Mouse (Mus musculus): ENCODE measurements around the gene Pgbd1.
A peak's percentile ranks its signal among the peaks of the same experiment; 100 is the strongest.

Pgbd1 gene

GRCm38 (mm10) chr13:21417298-21418010, 23.4 kb downstream of the Pgbd1 start:
- peak in 1 of 2 experiments; percentile 55 for DNase-seq (ENCODE audit: inconsistent age in 2 of 2, low spot score in 1 of 2)

GRCm38 (mm10) chr13:21415750-21416149, 25.1 kb downstream of the Pgbd1 start:
- no peak for DNase-seq (ENCODE audit: inconsistent age in 2 of 2, low spot score in 1 of 2)

DNA sequence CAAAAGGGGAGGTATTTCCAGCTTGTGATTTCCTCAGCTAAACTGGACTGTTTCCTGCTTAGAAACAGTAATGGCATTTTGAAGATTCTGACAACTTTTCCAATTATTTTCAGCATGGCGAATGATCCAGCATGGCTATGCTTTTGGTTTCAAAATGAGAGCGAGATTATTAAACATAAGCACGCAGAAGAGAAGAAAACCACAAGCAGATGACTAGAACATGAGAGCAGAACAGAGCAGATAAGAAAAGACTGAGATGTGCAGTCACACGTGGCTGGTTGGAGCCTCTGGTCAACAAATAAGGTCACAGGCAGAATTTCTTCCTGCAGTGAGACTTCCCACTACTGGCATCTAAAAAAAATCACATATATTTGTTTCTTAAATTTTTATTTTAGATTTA, 25.6 kb downstream of the Pgbd1 start:
- no peak for DNase-seq (ENCODE audit: inconsistent age in 2 of 2, low spot score in 1 of 2)

- DNase-seq (ENCODE audit: inconsistent age in 2 of 2, low spot score in 1 of 2), result no peak
These were observed 26.3 kb downstream of the Pgbd1 start for GRCm38 (mm10) chr13:21414231-21415212.

- peak in 1 of 2 experiments; percentile 47 for DNase-seq (ENCODE audit: inconsistent age in 2 of 2, low spot score in 1 of 2)
These were observed 31.9 kb downstream of the Pgbd1 start for GRCm38 (mm10) chr13:21408805-21409459.

DNA sequence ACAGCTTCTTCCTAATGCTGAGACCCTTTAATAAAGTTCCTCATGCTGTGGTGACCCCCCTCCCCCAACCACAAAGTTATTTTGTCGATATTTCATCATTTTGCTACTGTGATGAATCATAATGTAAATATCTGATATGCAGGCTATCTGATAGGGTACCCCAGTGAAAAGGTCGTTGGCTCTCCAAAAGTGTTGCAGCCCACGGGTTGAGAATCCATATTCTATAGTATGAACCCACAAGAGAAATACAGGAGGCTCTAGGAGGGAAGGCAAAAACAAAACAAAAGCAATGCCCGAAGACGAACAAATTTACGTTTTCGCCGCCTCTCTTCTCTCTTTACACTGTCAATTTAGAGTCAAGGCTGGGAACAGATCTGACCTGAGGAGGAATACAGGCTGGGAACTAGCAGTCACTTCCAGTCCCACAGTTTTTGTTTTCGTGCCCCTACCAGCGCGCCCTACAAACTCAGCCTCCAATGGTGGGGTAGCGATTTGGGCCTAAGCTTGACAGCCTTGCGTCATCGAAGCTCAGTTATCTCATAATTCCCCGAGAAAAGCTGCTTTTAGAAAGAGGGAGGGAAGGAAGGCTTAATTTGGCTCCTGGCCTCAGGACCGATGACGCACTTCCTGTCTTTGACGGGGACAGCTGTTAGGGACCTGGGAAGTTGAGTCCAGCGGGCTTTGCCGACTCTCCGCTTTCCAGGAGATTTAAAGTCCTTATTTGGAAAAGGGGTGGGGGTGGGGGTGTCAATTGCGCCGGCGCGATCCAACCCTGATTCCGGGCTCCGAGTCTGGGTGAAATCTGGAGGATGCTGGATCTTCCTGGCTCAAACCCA, 32.7 kb downstream of the Pgbd1 start:
- DNase-seq (ENCODE audit: inconsistent age in 2 of 2, low spot score in 1 of 2), result peak; percentile 89 to 96

GRCm38 (mm10) chr13:21407341-21407740, 33.5 kb downstream of the Pgbd1 start:
- DNase-seq (ENCODE audit: inconsistent age in 2 of 2, low spot score in 1 of 2), result no peak

- no peak for DNase-seq (ENCODE audit: inconsistent age in 2 of 2, low spot score in 1 of 2)
These were observed 38.0 kb downstream of the Pgbd1 start for GRCm38 (mm10) chr13:21402848-21403247.

DNA sequence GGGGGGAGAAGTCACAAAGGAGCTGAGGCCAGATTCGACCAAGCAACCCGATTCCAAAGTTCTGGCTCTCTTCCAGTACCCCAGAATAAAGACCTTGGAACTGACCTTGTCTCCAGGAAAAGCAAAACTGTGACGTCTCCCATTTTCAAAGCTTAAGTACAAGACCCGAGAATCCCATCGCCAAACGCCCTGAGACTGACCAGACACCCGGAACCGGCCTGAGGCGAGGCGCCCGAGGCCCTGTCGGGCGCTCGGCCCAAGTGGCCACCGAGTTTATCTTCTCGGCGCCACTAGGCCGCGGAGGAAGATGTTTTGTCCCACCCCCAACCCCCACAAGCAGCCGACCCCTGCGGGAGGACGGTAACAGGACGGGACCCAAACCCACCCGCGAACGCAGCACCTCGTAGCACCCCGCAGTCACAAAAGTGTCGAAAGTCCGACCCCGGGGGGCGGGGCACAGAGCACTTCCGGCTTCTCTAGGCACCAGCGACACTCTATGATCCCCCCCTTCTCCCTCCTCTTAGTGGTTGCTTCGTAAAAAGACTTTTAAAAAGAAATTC, 38.5 kb downstream of the Pgbd1 start, which contains the start of gene Zkscan3:
Gene Zkscan3 (minus strand): TSS at position 469 of the 560 bp plus-strand sequence.
- peak; percentile 84 to 95 for DNase-seq (ENCODE audit: inconsistent age in 2 of 2, low spot score in 1 of 2)

DNA sequence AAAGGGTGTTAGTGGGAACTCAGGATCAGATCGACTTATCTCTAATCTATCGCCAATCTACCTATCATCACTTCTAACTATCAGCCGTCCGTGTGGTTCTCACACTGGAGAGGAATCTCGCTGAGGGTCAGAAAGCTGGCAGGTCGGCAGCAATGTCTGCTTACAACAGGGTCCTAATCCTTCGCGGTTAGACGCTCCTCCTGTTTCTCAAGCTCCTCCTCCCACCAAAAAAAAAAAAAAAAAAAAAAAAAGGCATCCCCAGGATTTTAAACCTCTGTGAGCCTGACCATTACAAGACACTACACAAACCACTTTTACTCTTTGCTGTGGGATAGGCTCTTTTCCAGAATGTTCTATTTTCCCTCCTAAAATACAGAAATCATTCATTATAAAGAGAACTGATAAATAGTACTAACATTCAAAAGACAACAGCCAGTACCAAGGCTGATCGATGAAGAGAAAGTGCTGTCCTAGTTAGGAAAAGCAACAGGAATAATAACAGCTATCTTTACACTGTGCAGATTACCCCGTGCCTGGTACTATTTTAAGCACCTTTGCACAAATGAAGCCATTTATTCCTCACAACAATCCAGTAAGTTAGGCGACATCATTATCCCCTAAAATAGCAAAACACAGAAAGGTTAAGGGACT, 39.1 kb downstream of the Pgbd1 start:
- DNase-seq (ENCODE audit: inconsistent age in 2 of 2, low spot score in 1 of 2), result peak in 1 of 2 experiments; percentile 70

DNA sequence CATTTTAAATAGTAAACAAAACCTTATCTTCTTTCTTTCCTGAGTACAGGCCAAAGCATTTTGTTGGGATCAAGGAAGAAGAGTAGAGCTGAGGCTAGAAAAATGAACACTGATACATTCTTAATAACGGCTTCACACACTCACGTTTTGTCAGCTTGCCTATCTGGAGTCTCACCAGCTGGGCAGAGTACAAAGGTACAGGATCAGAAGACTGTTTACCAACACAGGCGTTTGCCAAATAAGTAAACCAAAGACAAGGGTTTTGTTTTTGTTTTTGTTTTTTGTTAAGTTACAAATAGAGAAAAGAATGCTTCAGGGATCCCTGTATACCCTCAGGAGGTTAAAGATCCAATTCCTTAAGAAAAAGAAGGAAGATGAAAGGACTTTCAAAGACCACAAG, 39.7 kb downstream of the Pgbd1 start:
- DNase-seq (ENCODE audit: inconsistent age in 2 of 2, low spot score in 1 of 2), result peak in 1 of 2 experiments; percentile 52

GRCm38 (mm10) chr13:21397486-21397885, 43.4 kb downstream of the Pgbd1 start:
- no peak for DNase-seq (ENCODE audit: inconsistent age in 2 of 2, low spot score in 1 of 2)

- DNase-seq (ENCODE audit: inconsistent age in 2 of 2, low spot score in 1 of 2), result peak; percentile 25 to 78
These were observed 44.8 kb downstream of the Pgbd1 start for GRCm38 (mm10) chr13:21396048-21396447.

GRCm38 (mm10) chr13:21395623-21396022, 45.2 kb downstream of the Pgbd1 start:
- no peak for DNase-seq (ENCODE audit: inconsistent age in 2 of 2, low spot score in 1 of 2)

DNA sequence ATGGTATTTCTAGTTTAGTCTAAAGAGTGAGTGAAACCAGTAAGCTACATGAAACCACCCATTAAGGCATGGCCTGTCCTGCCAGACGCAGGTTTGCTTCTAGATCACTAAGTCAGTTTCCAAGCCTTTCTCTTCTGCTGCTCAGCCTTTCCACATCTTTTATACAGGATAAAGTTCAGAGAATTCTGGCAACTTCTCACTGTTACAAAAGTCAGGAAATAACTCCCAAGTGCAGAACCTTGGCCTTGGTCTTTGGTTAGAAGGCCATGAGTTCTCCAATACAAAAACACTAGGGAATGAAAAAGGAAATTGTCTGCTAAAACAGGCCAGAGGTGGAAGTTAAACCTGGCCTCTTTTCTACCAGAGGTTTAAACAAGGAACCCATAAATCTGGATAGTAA, 45.6 kb downstream of the Pgbd1 start:
- DNase-seq (ENCODE audit: inconsistent age in 2 of 2, low spot score in 1 of 2), result peak in 1 of 2 experiments; percentile 79

DNA sequence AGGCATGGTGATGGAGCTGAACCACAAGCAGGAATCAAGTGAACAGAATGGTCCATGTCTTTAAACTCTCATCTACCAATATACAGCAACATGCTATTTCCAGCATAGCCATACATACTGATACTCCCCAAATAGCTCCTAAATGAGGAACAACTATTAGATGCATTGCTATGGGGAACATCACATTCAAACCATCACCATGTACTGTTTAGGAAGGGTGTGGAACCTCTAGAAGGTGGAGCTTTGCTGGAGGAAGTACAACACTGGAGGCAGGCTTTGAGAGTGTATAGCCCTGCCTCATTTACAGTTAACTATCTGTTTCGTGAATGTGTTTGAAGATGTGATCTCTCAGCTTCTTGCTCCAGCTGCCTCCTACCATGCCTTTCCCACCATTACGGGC, 63.1 kb downstream of the Pgbd1 start:
- DNase-seq (ENCODE audit: inconsistent age in 2 of 2, low spot score in 1 of 2), result no peak

- no peak for DNase-seq (ENCODE audit: inconsistent age in 2 of 2, low spot score in 1 of 2)
These were observed 68.2 kb downstream of the Pgbd1 start for GRCm38 (mm10) chr13:21372700-21373099.
